Mouse (Mus musculus) embryonic facial prominence, embryonic 14.5 days (tissue): ENCODE results near the gene Eef1akmt2. TPM values are rescaled to one million over a fixed set of nuclear protein-coding genes. Genes with fewer than 3 reads are reported as not detected.

Source experiments
- ATAC-seq: fragments of 200-750 bp; cut with Nextera tagmentation; 2 replicates; pipeline ENCODE4 v1.8.0; 2017; ENCODE audit warnings: low read depth, moderate number of reproducible peaks, moderate TSS enrichment
- DNase-seq: peaks from one replicate; pipeline ENCODE4 v3.0.0-alpha.2; 2015; ENCODE audit warnings: low spot score
- H3K27ac ChIP-seq: fragments of 300-500 bp; sonication (generic); replicated peaks from 2 replicates; pipeline ENCODE4 v1.5.1; 2014; ENCODE audit warnings: low read depth, mild to moderate bottlenecking, low read length, moderate library complexity
- H3K27me3 ChIP-seq: fragments of 300-500 bp; sonication (generic); replicated peaks from 2 replicates; pipeline ENCODE4 v1.6.1; 2014; ENCODE audit warnings: low read length; ENCODE audit not compliant: control insufficient read depth, insufficient read depth
- H3K36me3 ChIP-seq: fragments of 300-500 bp; sonication (generic); 2 replicates; pipeline ENCODE4 v1.6.1; 2014; ENCODE audit warnings: low read length, mixed read lengths; ENCODE audit not compliant: control insufficient read depth, insufficient read depth
- H3K4me1 ChIP-seq: fragments of 300-500 bp; sonication (generic); 2 replicates; pipeline ENCODE4 v1.6.1; 2014; ENCODE audit warnings: antibody characterized with exemption, low read length; ENCODE audit not compliant: control insufficient read depth, insufficient read depth
- H3K4me2 ChIP-seq: fragments of 300-500 bp; sonication (generic); 2 replicates; pipeline ENCODE4 v1.6.1; 2014; ENCODE audit warnings: low read depth, mild to moderate bottlenecking, low read length, moderate library complexity, mixed read lengths
- H3K4me3 ChIP-seq: fragments of 300-500 bp; sonication (generic); 2 replicates; pipeline ENCODE4 v1.5.1; 2014; ENCODE audit warnings: low read depth, mild to moderate bottlenecking, low read length
- H3K9ac ChIP-seq: fragments of 300-500 bp; sonication (generic); 2 replicates; pipeline ENCODE4 v1.6.1; 2014; ENCODE audit warnings: low read depth, mild to moderate bottlenecking, low read length, moderate library complexity, mixed read lengths
- H3K9me3 ChIP-seq: fragments of 300-500 bp; sonication (generic); 2 replicates; pipeline ENCODE4 v1.6.1; 2016; ENCODE audit warnings: low read length; ENCODE audit not compliant: control insufficient read depth
- WGBS: fragments of 180-500 bp; shearing (Covaris S2); extraction: QIAGEN DNeasy Blood & Tissue Kit; methylation state at CpG from one replicate; pipeline ENCODE4 v1.1.7; 2014; 5-methylcytosine and 5-hydroxymethylcytosine counted together
- polyA plus RNA-seq: library from polyadenylated mRNA; unstranded; fragments of >200 nt; fragmentation: Nextera tagmentation; extraction: Ambion mirVana; gene quantifications from 2 replicates; pipeline ENCODE4 v1.2.1, GENCODE M21; 2014

The Eef1akmt2 gene
- polyA plus RNA-seq, 1 experiment from 2014 or later, result 58.5 TPM

GRCm38 (mm10) chr7:132882343-132882742 is 29.9 kb upstream of the Eef1akmt2 start:
- Histone ChIP-seq H3K9ac (no peak overlapping the region), H3K4me3 (no peak overlapping the region), H3K27ac (no peak overlapping the region), H3K4me1 (peaks cover 3% of the 10 kb centered on the region; the same call in 1 of the 2 replicates), H3K4me2 (no peak overlapping the region), H3K9me3 (no peaks in the 10 kb centered on the region), H3K27me3 (no peaks in the 10 kb centered on the region), H3K36me3 (peaks cover 70% of the 10 kb centered on the region)
- ATAC-seq (no peak), DNase-seq (no peak)
- WGBS, result 63% methylated on average over 2 of the region's 2 CpGs

GRCm38 (mm10) chr7:132880276-132880675 is 27.8 kb upstream of the Eef1akmt2 start:
- H3K4me1 ChIP-seq, result no peaks in the 10 kb centered on the region
- no peak overlapping the region for H3K9ac ChIP-seq
- no peak for DNase-seq
- no peak for ATAC-seq
- peaks cover 91% of the 10 kb centered on the region for H3K36me3 ChIP-seq
- no peak overlapping the region for H3K4me3 ChIP-seq
- no peak overlapping the region for H3K27ac ChIP-seq
- H3K4me2 ChIP-seq, result no peak overlapping the region
- H3K27me3 ChIP-seq, result no peaks in the 10 kb centered on the region
- no peaks in the 10 kb centered on the region for H3K9me3 ChIP-seq
- 84% methylated on average over 1 of the region's 1 CpGs for WGBS

GRCm38 (mm10) chr7:132875391-132876086 is 23.1 kb upstream of the Eef1akmt2 start:
- H3K9me3 ChIP-seq, result no peaks in the 10 kb centered on the region
- no peaks in the 10 kb centered on the region for H3K4me1 ChIP-seq
- no peak overlapping the region for H3K4me3 ChIP-seq
- peaks cover 93% of the 10 kb centered on the region for H3K36me3 ChIP-seq
- H3K9ac ChIP-seq, result no peak overlapping the region
- H3K27me3 ChIP-seq, result no peaks in the 10 kb centered on the region
- WGBS, result 78% methylated on average over 2 of the region's 2 CpGs
- H3K4me2 ChIP-seq, result no peak overlapping the region
- DNase-seq (no peak), ATAC-seq (no peak)
- H3K27ac ChIP-seq, result no peak overlapping the region

- no peaks in the 10 kb centered on the region for H3K9me3 ChIP-seq
- ATAC-seq, result no peak
- WGBS, result 86% methylated on average over 2 of the region's 2 CpGs
- H3K4me1 ChIP-seq, result no peaks in the 10 kb centered on the region
- no peak overlapping the region for H3K4me2 ChIP-seq
- peaks cover 88% of the 10 kb centered on the region for H3K36me3 ChIP-seq
- DNase-seq, result no peak
- H3K27ac ChIP-seq, result no peak overlapping the region
- no peak overlapping the region for H3K4me3 ChIP-seq
- H3K9ac ChIP-seq, result no peak overlapping the region
- no peaks in the 10 kb centered on the region for H3K27me3 ChIP-seq
Measured at GRCm38 (mm10) chr7:132873043-132873442, 20.6 kb upstream of the Eef1akmt2 start.

- ATAC-seq, result no peak
- Histone ChIP-seq H3K27me3 (no peaks in the 10 kb centered on the region), H3K27ac (no peak overlapping the region), H3K4me1 (no peaks in the 10 kb centered on the region), H3K4me2 (no peak overlapping the region), H3K36me3 (peaks cover 52% of the 10 kb centered on the region), H3K9me3 (no peaks in the 10 kb centered on the region), H3K4me3 (no peak overlapping the region), H3K9ac (no peak overlapping the region)
- no peak for DNase-seq
- WGBS, result 90% methylated on average over 9 of the region's 9 CpGs
Measured at GRCm38 (mm10) chr7:132866316-132866715, 13.8 kb upstream of the Eef1akmt2 start.

- H3K4me3 ChIP-seq, result peak within 1 kb of the TSS; percentile 97
- H3K27me3 ChIP-seq, result no peaks in the 10 kb centered on the region
- no peaks in the 10 kb centered on the region for H3K9me3 ChIP-seq
- DNase-seq, result peak; percentile 96
- no peaks in the 10 kb centered on the region for H3K36me3 ChIP-seq
- H3K4me1 ChIP-seq, result peaks cover 9% of the 10 kb centered on the region
- H3K27ac ChIP-seq, result peak within 1 kb of the TSS; percentile 74
- ATAC-seq, result peak; percentile 95
- H3K4me2 ChIP-seq, result peak within 1 kb of the TSS; percentile 88
- H3K9ac ChIP-seq, result peak within 1 kb of the TSS; percentile 91
- under 1% methylated on average over 39 of the region's 53 CpGs for WGBS
Measured at GRCm38 (mm10) chr7:132859042-132859958, 6.8 kb upstream of the Eef1akmt2 start, which contains the start of gene Abraxas2. Gene Abraxas2, plus strand, starts transcription at chr7:132859225.

- Histone ChIP-seq H3K27me3 (no peaks in the 10 kb centered on the region), H3K36me3 (no peaks in the 10 kb centered on the region), H3K9me3 (no peaks in the 10 kb centered on the region), H3K9ac (no peak overlapping the region), H3K27ac (no peak overlapping the region), H3K4me2 (no peak overlapping the region), H3K4me1 (peaks cover 10% of the 10 kb centered on the region), H3K4me3 (no peak overlapping the region)
- WGBS, result 70% methylated on average over 5 of the region's 5 CpGs
- no peak for DNase-seq
- ATAC-seq, result no peak
Measured at GRCm38 (mm10) chr7:132858043-132858608, 5.7 kb upstream of the Eef1akmt2 start.

- H3K27me3 ChIP-seq, result no peaks in the 10 kb centered on the region
- H3K4me2 ChIP-seq, result no peak overlapping the region
- no peak for DNase-seq
- ATAC-seq, result no peak
- H3K9me3 ChIP-seq, result no peaks in the 10 kb centered on the region
- H3K36me3 ChIP-seq, result no peaks in the 10 kb centered on the region
- no peak overlapping the region for H3K4me3 ChIP-seq
- H3K9ac ChIP-seq, result no peak overlapping the region
- WGBS, result 86% methylated on average over 1 of the region's 1 CpGs
- H3K4me1 ChIP-seq, result peaks cover 16% of the 10 kb centered on the region
- no peak overlapping the region for H3K27ac ChIP-seq
Measured at GRCm38 (mm10) chr7:132856083-132856482, 3.6 kb upstream of the Eef1akmt2 start.
